Mouse (Mus musculus) E14TG2a.4 (cell line): ENCODE data around the gene Med27.

Experiments
- H3K27me3 ChIP-seq: 2 replicates; pipeline ENCODE4 v1.6.1; 2014; ENCODE audit warnings: low read length, control low read depth; ENCODE audit not compliant: insufficient read depth
- H3K36me3 ChIP-seq: 2 replicates; pipeline ENCODE4 v1.6.1; 2014; ENCODE audit warnings: low read length, control low read depth; ENCODE audit not compliant: insufficient read depth
- H3K4me1 ChIP-seq: replicated peaks from 2 replicates; pipeline ENCODE4 v1.6.1; 2014; ENCODE audit warnings: low read depth, low read length, control low read depth
- H3K4me3 ChIP-seq: replicated peaks from 2 replicates; pipeline ENCODE4 v1.5.1; 2014; ENCODE audit warnings: mild to moderate bottlenecking, low read length
- H3K9me3 ChIP-seq: 2 replicates; pipeline ENCODE4 v1.6.1; 2014; ENCODE audit warnings: low read length, control low read depth
- CTCF ChIP-seq: conservative IDR thresholded peaks from 2 replicates; pipeline ENCODE4 v1.5.1; 2014; ENCODE audit warnings: low read length
- NANOG ChIP-seq: IDR thresholded peaks from 2 replicates; pipeline ENCODE4 v1.6.1; 2014; ENCODE audit warnings: borderline replicate concordance, low read length, mixed read lengths
- POU5F1 ChIP-seq: IDR thresholded peaks from 2 replicates; pipeline ENCODE4 v1.6.1; 2014; ENCODE audit warnings: low read length, borderline replicate concordance

Gene Med27

GRCm38 (mm10) chr2:29559955-29560354, 213.3 kb downstream of the Med27 start:
- no peaks in the 10 kb centered on the region for H3K36me3 ChIP-seq
- peaks cover 30% of the 10 kb centered on the region for H3K4me1 ChIP-seq
- TF ChIP-seq POU5F1 (no peak), NANOG (no peak), CTCF (no peak)
- H3K4me3 ChIP-seq = no peak overlapping the region
- H3K9me3 ChIP-seq = no peaks in the 10 kb centered on the region
- peaks cover 30% of the 10 kb centered on the region for H3K27me3 ChIP-seq

GRCm38 (mm10) chr2:29561468-29561867, 214.8 kb downstream of the Med27 start:
- TF ChIP-seq NANOG (no peak), CTCF (no peak), POU5F1 (no peak)
- peaks cover 2% of the 10 kb centered on the region for H3K9me3 ChIP-seq
- H3K4me1 ChIP-seq = peaks cover 39% of the 10 kb centered on the region
- H3K27me3 ChIP-seq = peaks cover 33% of the 10 kb centered on the region
- H3K4me3 ChIP-seq = no peak overlapping the region
- H3K36me3 ChIP-seq = no peaks in the 10 kb centered on the region

- no peak for TF ChIP-seq NANOG
- H3K36me3 ChIP-seq = no peaks in the 10 kb centered on the region
These were observed 217.4 kb downstream of the Med27 start for GRCm38 (mm10) chr2:29563986-29564385.

GRCm38 (mm10) chr2:29565570-29566433, 219.2 kb downstream of the Med27 start:
- peak overlapping the region; percentile 59 for H3K4me3 ChIP-seq
- H3K36me3 ChIP-seq = no peaks in the 10 kb centered on the region
- peaks cover 12% of the 10 kb centered on the region for H3K9me3 ChIP-seq
- TF ChIP-seq CTCF (no peak), POU5F1 (no peak), NANOG (no peak)
- peaks cover 37% of the 10 kb centered on the region for H3K4me1 ChIP-seq
- peaks cover 49% of the 10 kb centered on the region for H3K27me3 ChIP-seq

More at GRCm38 (mm10) chr2:29563986-29564385, 217.4 kb downstream of the Med27 start:
- Histone ChIP-seq H3K9me3 (peaks cover 12% of the 10 kb centered on the region), H3K27me3 (peaks cover 55% of the 10 kb centered on the region), H3K4me1 (peaks cover 34% of the 10 kb centered on the region), H3K4me3 (no peak overlapping the region)

- Histone ChIP-seq H3K4me3 (no peak overlapping the region), H3K27me3 (peaks cover 17% of the 10 kb centered on the region), H3K9me3 (peaks cover 10% of the 10 kb centered on the region), H3K4me1 (peaks cover 42% of the 10 kb centered on the region), H3K36me3 (no peaks in the 10 kb centered on the region)
- no peak for TF ChIP-seq CTCF
- no peak for TF ChIP-seq POU5F1
- TF ChIP-seq NANOG = no peak
These were observed 225.5 kb downstream of the Med27 start for GRCm38 (mm10) chr2:29571921-29572700.

GRCm38 (mm10) chr2:29572811-29573427, 226.3 kb downstream of the Med27 start:
- Histone ChIP-seq H3K4me1 (peaks cover 42% of the 10 kb centered on the region), H3K36me3 (no peaks in the 10 kb centered on the region), H3K27me3 (peaks cover 14% of the 10 kb centered on the region), H3K4me3 (no peak overlapping the region), H3K9me3 (peaks cover 15% of the 10 kb centered on the region)
- TF ChIP-seq POU5F1 = no peak
- no peak for TF ChIP-seq CTCF
- TF ChIP-seq NANOG = no peak

- Histone ChIP-seq H3K27me3 (peaks cover 10% of the 10 kb centered on the region), H3K36me3 (no peaks in the 10 kb centered on the region), H3K4me1 (peaks cover 42% of the 10 kb centered on the region), H3K4me3 (peak overlapping the region; percentile 37), H3K9me3 (peaks cover 18% of the 10 kb centered on the region)
- TF ChIP-seq CTCF (no peak), NANOG (no peak), POU5F1 (no peak)
These were observed 227.0 kb downstream of the Med27 start for GRCm38 (mm10) chr2:29573591-29573990.

GRCm38 (mm10) chr2:29574187-29574586, 227.6 kb downstream of the Med27 start:
- TF ChIP-seq NANOG (no peak), CTCF (no peak), POU5F1 (no peak)
- H3K9me3 ChIP-seq = peaks cover 18% of the 10 kb centered on the region
- H3K4me1 ChIP-seq = peaks cover 42% of the 10 kb centered on the region
- peaks cover 15% of the 10 kb centered on the region for H3K27me3 ChIP-seq
- no peaks in the 10 kb centered on the region for H3K36me3 ChIP-seq
- H3K4me3 ChIP-seq = peak overlapping the region; percentile 37
